Comparison of ENCODE assay signal across 10 mouse cellular contexts in genomic region chr1:134512584-134512983, GRCm38 (mm10). TPM values are rescaled to one million over a fixed set of nuclear protein-coding genes. Genes with fewer than 3 reads are reported as not detected.
A peak's percentile ranks its signal among the peaks of the same experiment; 100 is the strongest.
DNase-seq lines count a peak whose midpoint lies in the region; ATAC-seq and TF ChIP-seq lines count a peak whose summit lies in the region.
"Had no signal": no experiment of that assay in that cellular context is flagged by ENCODE, and none has a peak within 500 bp of the region (broad histone marks: within the 10 kb centered on the region; RNA-seq: fewer than 3 reads in every experiment).

No protein-coding gene starts in this region.

- H3K36me3 ChIP-seq in heart, embryonic 16.5 days (ENCODE audit: control insufficient read depth, insufficient read depth): peaks cover 4% of the 10 kb centered on the region
- H3K36me3 ChIP-seq in midbrain, embryonic 13.5 days: peaks cover 17% of the 10 kb centered on the region
- no peaks in the 10 kb centered on the region for H3K36me3 ChIP-seq in midbrain, embryonic 11.5 days (ENCODE audit: control insufficient read depth, insufficient read depth, low read length)
- H3K36me3 ChIP-seq in intestine, postnatal 0 days (ENCODE audit: control insufficient read depth, insufficient read depth): peaks cover 9% of the 10 kb centered on the region; the same call in 1 of the 2 replicates

- no peaks in the 10 kb centered on the region for H3K9me3 ChIP-seq in heart, embryonic 16.5 days (replicated peaks; ENCODE audit: control insufficient read depth, low read length)
- no peaks in the 10 kb centered on the region for H3K9me3 ChIP-seq in midbrain, embryonic 13.5 days
- no peaks in the 10 kb centered on the region for H3K9me3 ChIP-seq in midbrain, embryonic 11.5 days (ENCODE audit: control insufficient read depth, low read length)
- H3K9me3 ChIP-seq in intestine, postnatal 0 days (ENCODE audit: control insufficient read depth): no peaks in the 10 kb centered on the region

- TF ChIP-seq CTCF in intestine, postnatal 0 days (IDR thresholded peaks at IDR 0.05; ENCODE audit: low read depth): no peak

- no peak for ATAC-seq in heart, embryonic 16.5 days (replicated peaks; ENCODE audit: extremely low read depth, insufficient read depth, low FRiP score)
- ATAC-seq in midbrain, embryonic 13.5 days: no peak
- no peak for ATAC-seq in midbrain, embryonic 11.5 days (ENCODE audit: low FRiP score)
- no peak for ATAC-seq in intestine, postnatal 0 days

- no peak overlapping the region for H3K4me3 ChIP-seq in heart, embryonic 16.5 days (ENCODE audit: low read length)
- peak overlapping the region; percentile 36; the same call in 1 of the 2 replicates for H3K4me3 ChIP-seq in midbrain, embryonic 13.5 days (replicated peaks)
- no peak overlapping the region for H3K4me3 ChIP-seq in midbrain, embryonic 11.5 days (ENCODE audit: low read depth, low read length)
- no peak overlapping the region for H3K4me3 ChIP-seq in intestine, postnatal 0 days (ENCODE audit: low read depth, low read length)
- H3K4me3 ChIP-seq: myocyte had no signal

- no peak overlapping the region for H3K27ac ChIP-seq in heart, embryonic 16.5 days (ENCODE audit: low read length)
- no peak overlapping the region for H3K27ac ChIP-seq in midbrain, embryonic 13.5 days
- H3K27ac ChIP-seq in midbrain, embryonic 11.5 days (ENCODE audit: low read depth, low read length): no peak overlapping the region
- H3K27ac ChIP-seq in intestine, postnatal 0 days (ENCODE audit: low read depth, low read length): no peak overlapping the region
- H3K27ac ChIP-seq: left cerebral cortex, adult 2 months had no signal

- WGBS in heart, embryonic 16.5 days: 64% methylated on average over 6 of the region's 6 CpGs
- 56% methylated on average over 6 of the region's 6 CpGs for WGBS in midbrain, embryonic 13.5 days
- 63% methylated on average over 6 of the region's 6 CpGs for WGBS in midbrain, embryonic 11.5 days
- 67% methylated on average over 6 of the region's 6 CpGs for WGBS in intestine, postnatal 0 days

- no peak for DNase-seq in heart, adult 8-10 months (ENCODE audit: low spot score)
- no peak for DNase-seq in midbrain, embryonic 11.5 days (ENCODE audit: low spot score, missing footprints)
- no peak for DNase-seq in thymus, postnatal 10 days (ENCODE audit: low spot score in 2 of 2)
- no peak for DNase-seq in thymus, postnatal 36 days
- DNase-seq: right cerebral cortex, adult 18-20 months had no signal

- H3K4me1 ChIP-seq in heart, embryonic 16.5 days (ENCODE audit: control insufficient read depth, insufficient read depth, low read length): peaks cover 9% of the 10 kb centered on the region
- H3K4me1 ChIP-seq in midbrain, embryonic 13.5 days (replicated peaks): peaks cover 28% of the 10 kb centered on the region
- H3K4me1 ChIP-seq in midbrain, embryonic 11.5 days (ENCODE audit: control insufficient read depth, insufficient read depth, low read length): peaks cover 6% of the 10 kb centered on the region
- H3K4me1 ChIP-seq in intestine, postnatal 0 days (replicated peaks; ENCODE audit: control insufficient read depth, insufficient read depth, low read length): no peaks in the 10 kb centered on the region; the same call in 1 of the 2 replicates

- 0 out of 2 replicates have a peak, but pooled peaks cover 2% of the 10 kb centered on the region for H3K27me3 ChIP-seq in heart, embryonic 16.5 days (ENCODE audit: control insufficient read depth, insufficient read depth, low read length)
- H3K27me3 ChIP-seq in midbrain, embryonic 13.5 days: peaks cover 40% of the 10 kb centered on the region
- peaks cover 11% of the 10 kb centered on the region for H3K27me3 ChIP-seq in midbrain, embryonic 11.5 days (ENCODE audit: control insufficient read depth, insufficient read depth, low read length)
- H3K27me3 ChIP-seq in intestine, postnatal 0 days (replicated peaks; ENCODE audit: control insufficient read depth, insufficient read depth, low read length): no peaks in the 10 kb centered on the region

- H3K4me2 ChIP-seq in heart, embryonic 16.5 days (ENCODE audit: low read depth, low read length): peak overlapping the region; percentile 74
- no peak overlapping the region; the same call in 1 of the 2 replicates for H3K4me2 ChIP-seq in midbrain, embryonic 13.5 days (replicated peaks)
- no peak overlapping the region for H3K4me2 ChIP-seq in midbrain, embryonic 11.5 days
- H3K4me2 ChIP-seq in intestine, postnatal 0 days (replicated peaks; ENCODE audit: low read depth): peak overlapping the region; percentile 96; the same call in 1 of the 2 replicates

- no peak overlapping the region for H3K9ac ChIP-seq in heart, embryonic 16.5 days (ENCODE audit: low read length)
- no peak overlapping the region for H3K9ac ChIP-seq in midbrain, embryonic 13.5 days (replicated peaks)
- H3K9ac ChIP-seq in midbrain, embryonic 11.5 days (ENCODE audit: low read length): no peak overlapping the region
- H3K9ac ChIP-seq in intestine, postnatal 0 days (ENCODE audit: low read depth, low read length): no peak overlapping the region

RNA-seq across cellular contexts. Expression of gene Rabif, which starts 18.1 kb away (rescaled TPM):
- polyA plus RNA-seq in heart, embryonic 16.5 days (2015; fragmentation: Nextera tagmentation; extraction: Ambion mirVana): 29.6 and 29.9 TPM in 2 replicates
- 1 to 10 TPM; 7.8 to 9.3 (median 8.2) TPM for total RNA-seq in heart, adult 8-10 months (2022)
- 54.9 and 59.4 TPM in 2 replicates for polyA plus RNA-seq in midbrain, embryonic 13.5 days (2015; fragmentation: Nextera tagmentation; extraction: Ambion mirVana)
- 47.4 and 48.1 TPM in 2 replicates for polyA plus RNA-seq in midbrain, embryonic 11.5 days (2014; fragmentation: Nextera tagmentation; extraction: Ambion mirVana)
- polyA plus RNA-seq in intestine, postnatal 0 days (2015; fragmentation: Nextera tagmentation; extraction: Ambion mirVana): 25.9 and 26.2 TPM in 2 replicates

RNA-seq across cellular contexts. Expression of gene Mgat4e, which starts 36.9 kb away (rescaled TPM):
- not detected in 2 replicates for polyA plus RNA-seq in heart, embryonic 16.5 days (2015; fragmentation: Nextera tagmentation; extraction: Ambion mirVana)
- not detected for total RNA-seq in heart, adult 8-10 months (2022)
- not detected in 2 replicates for polyA plus RNA-seq in midbrain, embryonic 13.5 days (2015; fragmentation: Nextera tagmentation; extraction: Ambion mirVana)
- not detected in 2 replicates for polyA plus RNA-seq in midbrain, embryonic 11.5 days (2014; fragmentation: Nextera tagmentation; extraction: Ambion mirVana)
- polyA plus RNA-seq in intestine, postnatal 0 days (2015; fragmentation: Nextera tagmentation; extraction: Ambion mirVana): not detected in 2 replicates
- total RNA-seq: left cerebral cortex, adult 2 months had no signal
- polyA plus RNA-seq: myocyte had no signal

RNA-seq across cellular contexts. Expression of gene Kdm5b, which starts 47.4 kb away (rescaled TPM):
- polyA plus RNA-seq in heart, embryonic 16.5 days (2015; fragmentation: Nextera tagmentation; extraction: Ambion mirVana): 24.4 and 28.0 TPM in 2 replicates
- total RNA-seq in heart, adult 8-10 months (2022): 10 to 100 TPM; 11.0 to 11.9 (median 11.4) TPM
- polyA plus RNA-seq in midbrain, embryonic 13.5 days (2015; fragmentation: Nextera tagmentation; extraction: Ambion mirVana): 110 and 111 TPM in 2 replicates
- 74.0 and 85.3 TPM in 2 replicates for polyA plus RNA-seq in midbrain, embryonic 11.5 days (2014; fragmentation: Nextera tagmentation; extraction: Ambion mirVana)
- polyA plus RNA-seq in intestine, postnatal 0 days (2015; fragmentation: Nextera tagmentation; extraction: Ambion mirVana): 12.6 and 13.0 TPM in 2 replicates

RNA-seq across cellular contexts. Expression of gene Klhl12, which starts 57.3 kb away (rescaled TPM):
- 20.6 and 21.1 TPM in 2 replicates for polyA plus RNA-seq in heart, embryonic 16.5 days (2015; fragmentation: Nextera tagmentation; extraction: Ambion mirVana)
- total RNA-seq in heart, adult 8-10 months (2022): 10 to 100 TPM; 20.3 to 23.6 (median 22.7) TPM
- 32.1 and 32.3 TPM in 2 replicates for polyA plus RNA-seq in midbrain, embryonic 13.5 days (2015; fragmentation: Nextera tagmentation; extraction: Ambion mirVana)
- polyA plus RNA-seq in midbrain, embryonic 11.5 days (2014; fragmentation: Nextera tagmentation; extraction: Ambion mirVana): 31.0 and 31.7 TPM in 2 replicates
- 7.2 and 8.1 TPM in 2 replicates for polyA plus RNA-seq in intestine, postnatal 0 days (2015; fragmentation: Nextera tagmentation; extraction: Ambion mirVana)

Comparison
In these comparisons a context has a peak if more than half of its experiments do, and no peak if none do; other contexts are left out.
1. H3K4me2 ChIP-seq: peak in heart, embryonic 16.5 days (single experiment) and intestine, postnatal 0 days (single experiment); none in midbrain, embryonic 13.5 days (single experiment) and midbrain, embryonic 11.5 days (single experiment).